ENCODE assay signal across 9 mouse cellular contexts in genomic region chr7:100685061-100686030, GRCm38 (mm10). TPM values are rescaled to one million over a fixed set of nuclear protein-coding genes. Genes with fewer than 3 reads are reported as not detected.
DNase-seq lines count a peak whose midpoint lies in the region; ATAC-seq lines count a peak whose summit lies in the region.
"Had no signal": no experiment of that assay in that cellular context is flagged by ENCODE, and none has a peak within 500 bp of the region (broad histone marks: within the 10 kb centered on the region; RNA-seq: fewer than 3 reads in every experiment).

No protein-coding gene starts in this region.

- no peaks in the 10 kb centered on the region for H3K9me3 ChIP-seq in forebrain, embryonic 15.5 days
- no peaks in the 10 kb centered on the region for H3K9me3 ChIP-seq in hindbrain, embryonic 11.5 days (ENCODE audit: control insufficient read depth, low read length)
- H3K9me3 ChIP-seq: limb, embryonic 15.5 days had no signal

- H3K9ac ChIP-seq in forebrain, embryonic 15.5 days (replicated peaks), result no peak overlapping the region
- no peak overlapping the region for H3K9ac ChIP-seq in hindbrain, embryonic 11.5 days (ENCODE audit: low read depth, low read length)
- H3K9ac ChIP-seq: limb, embryonic 15.5 days had no signal

- H3K27ac ChIP-seq in forebrain, embryonic 15.5 days (replicated peaks), result no peak overlapping the region
- no peak overlapping the region for H3K27ac ChIP-seq in hindbrain, embryonic 11.5 days (ENCODE audit: low read depth, low read length)
- H3K27ac ChIP-seq: limb, embryonic 15.5 days had no signal

- peak; percentile 89 for DNase-seq in NIH3T3 (ENCODE audit: low read depth)
- peak; percentile 72 for DNase-seq in cerebellum, adult 11 months
- DNase-seq in hindbrain, embryonic 11.5 days (ENCODE audit: low spot score), result peak; percentile 83
- DNase-seq in layer of hippocampus, postnatal 25 days (ENCODE audit: extremely low spot score in 1 of 2, low spot score in 1 of 2), result peak; percentile 45 to 84
- peak; percentile 75 for DNase-seq in right cerebral cortex, postnatal 14 days
- peak; percentile 51 to 75 for DNase-seq in urinary bladder, postnatal 36 days (ENCODE audit: low spot score in 2 of 2)

- peak; percentile 75; the same call in 1 of the 2 replicates for ATAC-seq in forebrain, embryonic 15.5 days (replicated peaks)
- ATAC-seq in hindbrain, embryonic 11.5 days (ENCODE audit: low FRiP score), result no peak
- ATAC-seq in megakaryocyte progenitor cell, adult 5-6 weeks (replicated peaks; ENCODE audit: poor library complexity), result peak; percentile 79

- H3K36me3 ChIP-seq in forebrain, embryonic 15.5 days, result no peaks in the 10 kb centered on the region
- no peaks in the 10 kb centered on the region for H3K36me3 ChIP-seq in hindbrain, embryonic 11.5 days (ENCODE audit: control insufficient read depth, insufficient read depth, low read length)
- H3K36me3 ChIP-seq: limb, embryonic 15.5 days had no signal

- 0 out of 2 replicates have a peak, but pooled peaks cover 3% of the 10 kb centered on the region for H3K4me1 ChIP-seq in forebrain, embryonic 15.5 days
- no peaks in the 10 kb centered on the region for H3K4me1 ChIP-seq in hindbrain, embryonic 11.5 days (replicated peaks; ENCODE audit: control insufficient read depth, insufficient read depth, low read length)
- H3K4me1 ChIP-seq: limb, embryonic 15.5 days had no signal

- WGBS in forebrain, embryonic 15.5 days, result 40% methylated on average over 13 of the region's 13 CpGs
- WGBS in hindbrain, embryonic 11.5 days, result 43% methylated on average over 13 of the region's 13 CpGs

- no peak overlapping the region for H3K4me2 ChIP-seq in forebrain, embryonic 15.5 days (replicated peaks)
- no peak overlapping the region for H3K4me2 ChIP-seq in hindbrain, embryonic 11.5 days (replicated peaks; ENCODE audit: low read depth, low read length)
- H3K4me2 ChIP-seq: limb, embryonic 15.5 days had no signal

- no peak overlapping the region for H3K4me3 ChIP-seq in forebrain, embryonic 15.5 days
- no peak overlapping the region for H3K4me3 ChIP-seq in hindbrain, embryonic 11.5 days (ENCODE audit: low read depth, low read length)
- H3K4me3 ChIP-seq: limb, embryonic 15.5 days had no signal

- no peaks in the 10 kb centered on the region for H3K27me3 ChIP-seq in forebrain, embryonic 15.5 days
- H3K27me3 ChIP-seq in hindbrain, embryonic 11.5 days (ENCODE audit: control insufficient read depth, insufficient read depth, low read length), result no peaks in the 10 kb centered on the region
- H3K27me3 ChIP-seq: limb, embryonic 15.5 days had no signal

RNA-seq across cellular contexts. Expression of gene Fam168a, which starts 21.1 kb away (rescaled TPM):
- polyA plus RNA-seq in forebrain, embryonic 15.5 days (2015; fragmentation: Nextera tagmentation; extraction: Ambion mirVana), result 115 and 116 TPM in 2 replicates
- 36.8 and 48.4 TPM in 2 replicates for polyA plus RNA-seq in hindbrain, embryonic 11.5 days (2014; fragmentation: Nextera tagmentation; extraction: Ambion mirVana)
- total RNA-seq in layer of hippocampus, postnatal 25 days (2021), result 100 to 1,000 TPM; 224 to 251 TPM
- 18.9 and 24.2 TPM in 2 replicates for total RNA-seq in megakaryocyte progenitor cell, adult 5-6 weeks (2015)
- total RNA-seq in megakaryocyte progenitor cell, adult 5-6 weeks (2017), result 6.3 and 7.9 TPM in 2 replicates

RNA-seq across cellular contexts. Expression of gene Plekhb1, which starts 23.1 kb away (rescaled TPM):
- 4.7 and 6.8 TPM in 2 replicates for polyA plus RNA-seq in forebrain, embryonic 15.5 days (2015; fragmentation: Nextera tagmentation; extraction: Ambion mirVana)
- polyA plus RNA-seq in hindbrain, embryonic 11.5 days (2014; fragmentation: Nextera tagmentation; extraction: Ambion mirVana), result 8.3 and 10.7 TPM in 2 replicates
- 100 to 1,000 TPM; 161 to 194 TPM for total RNA-seq in layer of hippocampus, postnatal 25 days (2021)
- not detected in 2 replicates for total RNA-seq in megakaryocyte progenitor cell, adult 5-6 weeks (2015)
- total RNA-seq in megakaryocyte progenitor cell, adult 5-6 weeks (2017), result not detected in 2 replicates

Comparison
In these comparisons a context has a peak if more than half of its experiments do, and no peak if none do; other contexts are left out.
1. RNA of gene Fam168a, which starts 21.1 kb away (total RNA-seq): 224 to 251 TPM in layer of hippocampus, postnatal 25 days; 6.3 to 24.2 TPM in megakaryocyte progenitor cell, adult 5-6 weeks; every median in the first group is over 4 times any median in the second.
2. RNA of gene Plekhb1, which starts 23.1 kb away (total RNA-seq): 161 to 194 TPM in layer of hippocampus, postnatal 25 days; not detected in megakaryocyte progenitor cell, adult 5-6 weeks; every median in the first group is over 100 times any median in the second.
3. Peak in every context shown above with its lines, with median percentiles within 50 percentile points of each other: DNase-seq.